Mouse (Mus musculus) fat pad, adult 2 months (tissue): ENCODE data around the gene Alms1.
"Not testable (repeated sequence)": the region's sequence is repeated elsewhere in the genome, so short reads cannot be mapped to it uniquely, and the experiment has no call there.

Experiments used
- DNase-seq: peaks from one replicate; pipeline ENCODE4 v3.0.0-alpha.2; 2011; ENCODE audit warnings: low read depth, low spot score; ENCODE audit errors: extremely low read depth

Alms1 gene

DNA sequence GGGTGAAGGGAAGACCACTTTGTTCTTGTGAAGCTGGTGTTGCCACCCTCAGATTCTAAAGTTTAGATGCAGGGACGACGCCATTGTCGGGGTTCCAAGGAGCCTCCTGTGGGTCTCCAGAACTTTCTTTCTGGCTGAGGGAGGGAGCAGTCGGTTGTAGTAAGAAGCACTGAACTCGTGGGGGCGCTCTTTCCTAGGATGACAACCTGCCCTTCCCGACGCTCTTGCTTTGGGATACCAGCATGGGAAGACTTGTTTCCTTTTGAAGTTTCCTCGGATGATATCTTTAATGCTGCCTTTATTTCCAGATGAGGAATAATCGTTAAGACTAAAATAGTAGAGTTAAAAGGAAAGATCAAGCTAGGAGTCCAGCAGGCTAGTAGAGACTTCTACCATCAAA is 125.8 kb downstream of the Alms1 start, which contains the start of gene Nat8f7:
Gene Nat8f7 (minus strand): TSS at position 101 of the 400 bp plus-strand sequence.
- DNase-seq: not testable (repeated sequence)
